Mouse (Mus musculus) heart, embryonic 11.5 days (tissue): ENCODE results near the gene Itch. TPM values are rescaled to one million over a fixed set of nuclear protein-coding genes. Genes with fewer than 3 reads are reported as not detected.
"Not testable (repeated sequence)": the region's sequence is repeated elsewhere in the genome, so short reads cannot be mapped to it uniquely, and the experiment has no call there.

ENCODE experiments used
- ATAC-seq: fragments of 200-750 bp; cut with Nextera tagmentation; replicated peaks from 2 replicates; pipeline ENCODE4 v1.8.0; 2017; ENCODE audit warnings: moderate library complexity; ENCODE audit not compliant: insufficient number of reproducible peaks, low FRiP score, low TSS enrichment
- H3K27ac ChIP-seq: fragments of 300-500 bp; sonication (generic); 2 replicates; pipeline ENCODE4 v1.5.1; 2014; ENCODE audit warnings: mild to moderate bottlenecking, low read depth, low read length
- H3K27me3 ChIP-seq: fragments of 300-500 bp; sonication (generic); 2 replicates; pipeline ENCODE4 v1.6.1; 2014; ENCODE audit warnings: mild to moderate bottlenecking, low read length, mixed read lengths; ENCODE audit not compliant: control insufficient read depth, insufficient read depth
- H3K36me3 ChIP-seq: fragments of 300-500 bp; sonication (generic); 2 replicates; pipeline ENCODE4 v1.6.1; 2014; ENCODE audit warnings: mild to moderate bottlenecking, low read length, moderate library complexity, mixed read lengths; ENCODE audit not compliant: control insufficient read depth, insufficient read depth
- H3K4me1 ChIP-seq: fragments of 300-500 bp; sonication (generic); 2 replicates; pipeline ENCODE4 v1.6.1; 2014; ENCODE audit warnings: low read length; ENCODE audit not compliant: control insufficient read depth, insufficient read depth
- H3K4me2 ChIP-seq: fragments of 300-500 bp; sonication (generic); 2 replicates; pipeline ENCODE4 v1.6.1; 2014; ENCODE audit warnings: mild to moderate bottlenecking, moderate library complexity
- H3K4me3 ChIP-seq: fragments of 300-500 bp; sonication (generic); 2 replicates; pipeline ENCODE4 v1.5.1; 2014; ENCODE audit warnings: low read depth, low read length
- H3K9ac ChIP-seq: fragments of 300-500 bp; sonication (generic); 2 replicates; pipeline ENCODE4 v1.6.1; 2014; ENCODE audit warnings: mild to moderate bottlenecking, low read depth, low read length, moderate library complexity
- H3K9me3 ChIP-seq: fragments of 300-500 bp; sonication (generic); replicated peaks from 2 replicates; pipeline ENCODE4 v1.6.1; 2016; ENCODE audit warnings: low read length; ENCODE audit not compliant: control insufficient read depth
- WGBS: fragments of 180-500 bp; shearing (Covaris S2); extraction: QIAGEN DNeasy Blood & Tissue Kit; methylation state at CpG from one replicate; pipeline ENCODE4 v1.1.7; 2014; ENCODE audit not compliant: insufficient replicate concordance; 5-methylcytosine and 5-hydroxymethylcytosine counted together
- polyA plus RNA-seq: library from polyadenylated mRNA; unstranded; fragments of >200 nt; fragmentation: Nextera tagmentation; extraction: Ambion mirVana; gene quantifications from 2 replicates; pipeline ENCODE4 v1.2.1, GENCODE M21; 2014

Itch gene
- polyA plus RNA-seq, 1 experiment from 2014 or later = 40.4 TPM

- H3K27ac ChIP-seq = no peak overlapping the region
- ATAC-seq = no peak
- 59% methylated on average over 7 of the region's 7 CpGs for WGBS
Measured at GRCm38 (mm10) chr2:155099421-155099820, 33.9 kb upstream of the Itch start.

GRCm38 (mm10) chr2:155099994-155100795, 33.1 kb upstream of the Itch start:
- Histone ChIP-seq H3K27me3 (no peaks in the 10 kb centered on the region), H3K4me3 (no peak overlapping the region), H3K27ac (no peak overlapping the region), H3K9ac (no peak overlapping the region), H3K4me2 (no peak overlapping the region), H3K4me1 (peaks cover 12% of the 10 kb centered on the region; the same call in 1 of the 2 replicates), H3K9me3 (no peaks in the 10 kb centered on the region), H3K36me3 (no peaks in the 10 kb centered on the region)
- no peak for ATAC-seq
- WGBS = 61% methylated on average over 14 of the region's 14 CpGs

More at GRCm38 (mm10) chr2:155099421-155099820, 33.9 kb upstream of the Itch start:
- Histone ChIP-seq H3K36me3 (no peaks in the 10 kb centered on the region), H3K4me3 (no peak overlapping the region), H3K4me1 (peaks cover 12% of the 10 kb centered on the region; the same call in 1 of the 2 replicates), H3K9ac (no peak overlapping the region), H3K9me3 (no peaks in the 10 kb centered on the region), H3K4me2 (no peak overlapping the region), H3K27me3 (no peaks in the 10 kb centered on the region)

DNA sequence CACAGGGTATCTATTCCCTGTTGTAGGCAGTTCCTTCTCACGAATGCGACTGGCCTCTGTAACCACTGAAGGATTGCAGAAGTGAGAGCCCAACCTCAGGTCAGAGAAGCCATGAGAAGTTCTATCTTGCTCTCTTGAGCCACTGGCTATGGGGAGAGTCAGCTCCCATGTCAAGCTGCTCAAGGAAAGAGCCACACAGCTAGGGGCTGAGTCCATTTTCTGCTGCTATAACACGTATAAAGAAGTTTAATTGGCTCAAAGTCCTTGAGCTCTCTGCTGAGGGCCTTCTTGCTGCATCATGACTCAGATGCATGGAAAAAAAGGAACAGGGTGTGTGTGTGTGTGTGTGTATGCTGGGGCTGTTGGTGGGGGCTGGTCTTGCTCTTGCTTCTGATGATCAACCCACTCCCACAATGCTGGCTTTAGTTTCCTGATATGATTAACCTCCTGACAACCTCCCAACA, 32.5 kb upstream of the Itch start:
- H3K4me1 ChIP-seq = peaks cover 12% of the 10 kb centered on the region; the same call in 1 of the 2 replicates
- WGBS = 81% methylated on average over 3 of the region's 3 CpGs
- no peak overlapping the region for H3K27ac ChIP-seq
- H3K4me3 ChIP-seq = no peak overlapping the region
- no peaks in the 10 kb centered on the region for H3K9me3 ChIP-seq
- H3K27me3 ChIP-seq = no peaks in the 10 kb centered on the region
- H3K4me2 ChIP-seq = no peak overlapping the region
- no peak for ATAC-seq
- H3K9ac ChIP-seq = no peak overlapping the region
- no peaks in the 10 kb centered on the region for H3K36me3 ChIP-seq

GRCm38 (mm10) chr2:155101761-155102181, 31.5 kb upstream of the Itch start:
- Histone ChIP-seq H3K36me3 (no peaks in the 10 kb centered on the region), H3K4me1 (peaks cover 12% of the 10 kb centered on the region; the same call in 1 of the 2 replicates), H3K9ac (no peak overlapping the region), H3K4me2 (no peak overlapping the region), H3K4me3 (no peak overlapping the region), H3K9me3 (no peaks in the 10 kb centered on the region), H3K27ac (no peak overlapping the region), H3K27me3 (no peaks in the 10 kb centered on the region)
- 59% methylated on average over 6 of the region's 6 CpGs for WGBS
- ATAC-seq = no peak

DNA sequence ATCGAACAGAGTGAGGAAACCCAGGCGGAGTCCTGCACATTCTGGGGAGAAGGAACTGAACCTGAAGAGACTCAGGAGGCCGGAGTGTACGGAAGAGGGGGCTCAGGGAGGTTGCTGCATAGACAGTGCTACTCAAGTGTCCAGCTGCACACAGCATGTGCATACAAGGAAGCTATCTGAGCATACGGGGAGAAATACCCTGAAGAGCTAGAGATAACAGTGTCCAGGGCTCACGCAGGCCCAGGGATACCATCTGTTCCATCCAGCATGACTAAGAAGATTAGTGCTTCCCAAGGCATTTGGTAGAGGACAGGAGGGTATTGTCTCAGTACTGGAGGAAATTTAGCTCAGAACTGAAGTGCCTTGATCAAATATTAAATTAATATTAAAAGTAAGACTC, 29.7 kb upstream of the Itch start:
- Histone ChIP-seq H3K4me1 (peaks cover 12% of the 10 kb centered on the region; the same call in 1 of the 2 replicates), H3K4me3 (no peak overlapping the region), H3K27me3 (no peaks in the 10 kb centered on the region), H3K4me2 (no peak overlapping the region), H3K9ac (no peak overlapping the region), H3K36me3 (no peaks in the 10 kb centered on the region), H3K9me3 (no peaks in the 10 kb centered on the region), H3K27ac (no peak overlapping the region)
- whole genome bisulfite sequencing = 61% methylated on average over 6 of the region's 6 CpGs
- no peak for ATAC-seq

DNA sequence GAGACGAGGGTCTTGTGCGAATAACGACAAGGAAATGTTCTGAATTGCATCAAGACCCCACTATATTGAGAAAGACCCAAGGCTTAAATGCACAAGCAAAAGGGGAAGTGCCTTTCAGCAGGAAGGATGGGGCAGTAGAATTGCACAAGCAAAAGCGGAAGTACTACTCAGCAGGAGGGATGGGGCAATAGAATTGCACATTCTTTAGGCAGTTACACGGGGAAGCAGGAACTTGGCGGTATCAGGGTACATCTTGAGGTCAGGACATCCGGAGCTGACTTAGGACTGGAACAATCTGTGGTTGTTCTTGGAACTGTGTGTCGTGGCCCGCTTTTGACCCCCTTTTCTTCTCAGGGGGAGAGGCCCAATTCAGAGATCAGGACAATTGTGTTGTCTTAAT, 26.0 kb upstream of the Itch start:
- H3K27me3 ChIP-seq, H3K4me2 ChIP-seq, H3K27ac ChIP-seq, ATAC-seq, H3K36me3 ChIP-seq, H3K9ac ChIP-seq, H3K4me1 ChIP-seq, H3K9me3 ChIP-seq, H3K4me3 ChIP-seq: not testable (repeated sequence)
- 83% methylated on average over 9 of the region's 9 CpGs for WGBS

- WGBS = 63% methylated on average over 7 of the region's 7 CpGs
- Histone ChIP-seq H3K27me3 (no peaks in the 10 kb centered on the region), H3K36me3 (no peaks in the 10 kb centered on the region), H3K27ac (no peak overlapping the region), H3K4me2 (no peak overlapping the region), H3K4me3 (no peak overlapping the region), H3K4me1 (no peaks in the 10 kb centered on the region), H3K9me3 (no peaks in the 10 kb centered on the region), H3K9ac (no peak overlapping the region)
- no peak for ATAC-seq
Measured at GRCm38 (mm10) chr2:155115216-155115830, 18.0 kb upstream of the Itch start.

GRCm38 (mm10) chr2:155133977-155134860, 910 bp downstream of the Itch start:
- peaks cover 9% of the 10 kb centered on the region; the same call in 1 of the 2 replicates for H3K36me3 ChIP-seq
- H3K27me3 ChIP-seq = no peaks in the 10 kb centered on the region
- WGBS = 3% methylated on average over 14 of the region's 18 CpGs
- H3K9ac ChIP-seq = peak overlapping the region; percentile 93
- peak overlapping the region; percentile 82 for H3K4me2 ChIP-seq
- H3K9me3 ChIP-seq = no peaks in the 10 kb centered on the region
- peak overlapping the region; percentile 74 for H3K4me3 ChIP-seq
- peak overlapping the region; percentile 81 for H3K27ac ChIP-seq
- H3K4me1 ChIP-seq = peaks cover 14% of the 10 kb centered on the region
- ATAC-seq = no peak
